Mouse (Mus musculus) large intestine, adult 2 months (tissue): ENCODE data around the gene Hspa12b. TPM values are rescaled to one million over a fixed set of nuclear protein-coding genes. Genes with fewer than 3 reads are reported as not detected.

ENCODE experiments used
- DNase-seq: peaks from one replicate; pipeline ENCODE4 v3.0.0-alpha.2; 2012; ENCODE audit warnings: low read depth, low spot score
- WGBS: fragments of 180-500 bp; shearing (Covaris S2); methylation state at CpG from one replicate; pipeline ENCODE4 v1.1.7; 2018; 5-methylcytosine and 5-hydroxymethylcytosine counted together
- polyA plus RNA-seq: library from polyadenylated mRNA; depleted of rRNA; stranded (reverse); fragments of >200 nt; gene quantifications from 2 replicates; pipeline ENCODE4 v1.2.3, GENCODE M21; 2012; rRNA removed

The Hspa12b gene
- polyA plus RNA-seq, 1 experiment, result 2.0 TPM

DNA sequence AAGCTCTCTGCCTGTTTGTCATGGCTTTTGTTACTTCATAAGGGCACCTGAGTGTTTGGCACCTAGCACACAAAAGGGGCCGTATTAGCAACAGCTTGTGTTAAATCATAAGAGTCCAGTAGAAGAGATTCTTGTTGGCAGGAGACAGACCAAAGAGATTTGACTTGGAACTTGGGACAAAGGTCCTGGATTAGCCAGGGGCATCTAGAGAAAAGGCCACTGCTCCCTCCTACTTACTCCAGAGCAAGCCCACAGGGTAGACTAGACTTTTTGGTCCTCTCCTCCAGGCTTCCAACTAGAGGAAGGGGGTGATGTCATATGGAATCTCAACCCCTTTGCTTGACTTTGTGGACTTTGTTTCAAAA is 48.8 kb downstream of the Hspa12b start:
- no peak for DNase-seq
- 39% methylated on average over 1 of the region's 1 CpGs for WGBS

DNA sequence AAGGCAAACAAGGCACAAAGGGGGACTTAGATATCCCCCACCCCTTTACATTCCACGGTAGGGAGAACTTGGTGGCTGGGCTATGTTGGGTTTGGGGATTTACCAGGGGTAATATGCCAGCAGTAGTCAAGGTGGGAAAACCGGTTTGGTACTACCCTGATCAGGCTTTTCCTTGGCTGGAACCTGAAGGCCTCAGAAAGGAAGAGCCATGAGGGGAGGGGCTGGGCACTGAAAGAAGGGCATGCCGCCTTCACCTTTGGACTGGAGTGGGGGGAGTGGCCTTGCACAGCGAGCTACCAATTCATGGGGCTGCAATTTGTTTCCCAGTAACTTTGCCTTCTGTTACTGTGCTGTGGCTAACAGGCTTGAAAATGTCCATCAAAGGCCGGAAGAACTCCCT is 49.4 kb downstream of the Hspa12b start:
- DNase-seq, result no peak
- 26% methylated on average over 5 of the region's 5 CpGs for WGBS

DNA sequence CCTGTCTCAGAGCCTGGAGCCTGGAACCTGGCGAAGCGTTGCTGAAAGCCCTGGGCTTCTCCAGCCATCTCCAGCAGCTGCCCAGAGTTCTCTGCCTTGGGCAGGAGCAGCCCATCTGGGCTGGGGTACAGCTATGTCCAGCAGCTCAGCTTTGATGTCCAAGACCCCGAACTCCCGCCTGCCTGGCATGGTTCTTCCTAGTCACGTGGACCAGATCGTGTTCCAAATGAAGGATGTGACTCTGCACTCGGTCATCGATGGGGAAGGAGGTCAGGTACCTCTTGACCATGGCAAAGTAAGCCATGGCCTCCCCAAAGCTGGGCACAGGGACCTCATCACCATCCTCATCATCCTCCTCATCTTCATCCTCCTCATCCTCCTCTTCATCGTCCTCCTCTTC is 50.9 kb downstream of the Hspa12b start:
- no peak for DNase-seq
- WGBS, result 28% methylated on average over 9 of the region's 9 CpGs

DNA sequence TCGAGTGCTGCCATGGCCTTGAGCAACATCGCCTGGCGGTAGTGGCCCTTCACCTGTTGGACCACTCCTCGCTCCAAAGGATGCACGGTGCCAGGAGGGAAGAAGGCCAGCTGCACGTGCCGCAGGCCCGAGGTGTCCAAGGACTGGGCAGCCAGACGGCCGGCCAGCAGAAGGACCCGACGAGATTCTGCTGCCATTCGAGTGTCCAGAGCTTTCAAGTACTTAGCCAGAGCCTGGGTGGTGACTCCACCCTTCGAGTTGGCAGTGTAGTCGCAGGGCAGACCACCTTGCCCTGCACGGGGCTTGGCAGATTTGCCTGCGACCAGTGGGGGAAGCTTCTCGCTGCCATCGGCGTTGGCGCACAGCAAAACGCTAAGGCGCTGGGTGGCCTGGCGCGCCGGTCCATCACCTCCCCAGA is 51.8 kb downstream of the Hspa12b start:
- 8% methylated on average over 26 of the region's 26 CpGs for WGBS
- no peak for DNase-seq

DNA sequence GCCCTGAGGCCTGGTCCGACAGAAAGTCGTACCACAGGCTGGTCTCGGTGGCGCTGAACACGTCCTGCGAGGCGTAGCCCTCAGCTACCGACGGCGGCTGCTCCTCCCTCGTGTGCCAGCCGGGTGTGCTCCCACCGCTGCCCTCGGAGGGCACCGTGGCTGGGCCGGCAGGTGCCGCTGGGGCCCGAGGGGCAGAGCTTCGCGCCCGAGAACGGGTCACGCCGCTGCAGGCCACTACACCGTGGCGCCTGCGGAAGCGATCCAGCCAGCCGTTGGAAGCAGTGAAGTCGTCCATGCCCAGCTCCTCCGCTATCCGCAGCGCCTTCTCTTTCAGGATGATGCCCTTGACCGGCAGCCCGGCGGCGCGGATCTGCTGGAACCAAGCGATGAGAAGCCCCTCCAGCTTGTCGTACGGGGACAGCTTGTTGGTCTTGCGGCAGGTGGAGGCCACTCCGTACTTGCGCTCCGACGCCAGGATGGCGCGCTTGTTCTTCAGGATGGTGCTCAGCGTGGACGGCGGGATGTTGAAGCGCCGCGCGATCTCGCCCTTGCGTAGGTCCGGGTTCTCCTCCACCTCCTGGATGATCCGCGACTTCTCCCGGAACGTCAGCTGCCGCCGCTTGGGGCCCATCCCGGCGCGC is 52.3 kb downstream of the Hspa12b start:
- DNase-seq, result no peak
- WGBS, result under 1% methylated on average over 67 of the region's 67 CpGs

DNA sequence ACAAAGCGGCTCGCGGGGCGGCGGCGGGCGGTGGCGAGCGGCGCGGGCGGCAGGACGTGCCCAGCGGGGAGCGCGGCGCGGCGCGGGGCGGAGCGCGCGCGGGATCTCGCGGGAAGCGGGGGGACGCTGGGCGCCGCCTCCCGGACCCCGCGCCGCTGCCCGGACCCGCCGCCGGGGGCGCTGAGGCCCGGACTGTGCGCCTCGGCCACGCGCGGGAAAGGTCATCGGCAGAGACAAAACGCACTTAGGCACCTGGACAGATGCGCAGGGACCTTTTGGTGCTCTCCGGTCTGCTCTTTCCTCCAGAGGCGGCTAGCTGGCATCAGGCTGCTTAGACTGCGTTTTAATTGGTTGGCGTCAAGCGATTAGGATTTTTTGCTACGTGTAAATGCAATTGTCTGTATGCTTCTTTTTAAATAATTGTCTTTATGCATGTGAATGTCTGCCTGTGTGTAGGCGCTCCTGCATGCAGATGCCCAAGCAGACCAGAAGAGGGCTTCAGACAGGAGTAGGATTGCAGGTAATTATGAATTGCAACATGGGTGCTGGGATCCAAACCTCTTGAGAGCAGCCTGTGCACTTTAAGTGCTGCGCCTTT is 53.0 kb downstream of the Hspa12b start, which contains the start of gene Cenpb:
TSS of gene Cenpb (minus strand) at position 78 of the 598 bp plus-strand sequence.
- 3% methylated on average over 56 of the region's 57 CpGs for WGBS

DNA sequence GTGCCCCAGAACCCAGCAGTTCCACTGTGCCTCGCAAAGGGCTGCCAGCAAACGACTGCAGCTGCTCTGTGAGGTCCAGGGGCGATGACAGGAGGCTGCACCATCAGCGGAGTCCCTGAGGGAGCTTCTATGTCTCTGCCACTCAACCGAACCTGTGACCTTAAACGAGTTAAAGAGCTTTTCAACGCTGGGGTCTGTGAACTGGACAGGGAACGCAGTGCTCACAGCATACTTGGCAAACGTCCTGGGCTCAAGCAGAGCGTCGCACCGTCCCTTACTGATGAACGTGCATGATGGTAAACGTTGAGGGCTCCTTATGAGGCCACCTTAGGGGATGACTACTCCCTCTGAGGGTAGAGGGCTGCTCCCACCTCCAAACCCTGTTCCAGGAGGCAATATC is 59.3 kb downstream of the Hspa12b start:
- 5% methylated on average over 14 of the region's 14 CpGs for WGBS
- no peak for DNase-seq

More for the DNA sequence above, 53.0 kb downstream of the Hspa12b start, which contains the start of gene Cenpb:
- DNase-seq, result no peak

DNA sequence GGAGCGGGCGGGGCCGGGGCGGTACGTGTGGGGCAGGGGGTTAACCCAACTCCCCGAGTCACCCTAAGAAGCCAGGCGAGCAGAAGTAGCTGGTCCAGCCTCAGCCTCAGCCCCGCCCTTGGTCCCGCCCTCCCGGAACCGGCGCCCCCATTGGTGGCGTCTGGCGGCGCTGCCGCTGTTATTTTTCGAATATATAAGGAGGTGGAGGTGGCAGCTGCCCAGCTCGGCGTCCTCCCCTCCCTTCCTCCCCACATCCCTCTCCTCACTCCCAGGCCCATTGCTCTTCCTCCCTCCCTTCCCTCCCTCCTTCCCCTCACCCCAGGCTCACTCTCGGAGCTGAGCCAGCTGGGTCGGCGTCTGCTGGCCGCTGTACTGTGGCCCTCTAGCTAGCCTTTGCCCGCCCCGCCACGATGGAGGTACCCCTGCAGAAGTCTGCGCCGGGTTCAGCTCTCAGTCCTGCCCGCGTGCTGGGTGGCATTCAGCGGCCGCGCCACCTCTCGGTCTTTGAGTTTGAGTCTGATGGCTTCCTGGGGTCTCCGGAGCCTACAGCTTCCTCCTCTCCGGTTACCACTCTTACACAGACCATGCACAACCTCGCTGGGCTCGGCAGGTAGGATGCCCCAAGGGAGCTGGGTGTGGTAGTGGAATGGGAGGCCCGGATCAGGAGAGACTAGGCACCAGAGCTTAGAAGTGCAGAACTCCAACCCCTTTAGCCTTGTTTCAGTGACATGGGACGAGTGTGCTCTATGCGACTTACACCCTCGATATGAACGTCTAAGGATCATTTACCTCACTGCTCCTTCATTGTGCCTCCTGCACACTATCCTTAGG is 59.9 kb downstream of the Hspa12b start, which contains the start of the genes Cdc25b and Spef1:
TSS of gene Cdc25b (plus strand) at position 179 of the 831 bp plus-strand sequence.
TSS of gene Spef1 (minus strand) at position 512 of the 831 bp plus-strand sequence.
- no peak for DNase-seq
- 2% methylated on average over 43 of the region's 43 CpGs for WGBS

DNA sequence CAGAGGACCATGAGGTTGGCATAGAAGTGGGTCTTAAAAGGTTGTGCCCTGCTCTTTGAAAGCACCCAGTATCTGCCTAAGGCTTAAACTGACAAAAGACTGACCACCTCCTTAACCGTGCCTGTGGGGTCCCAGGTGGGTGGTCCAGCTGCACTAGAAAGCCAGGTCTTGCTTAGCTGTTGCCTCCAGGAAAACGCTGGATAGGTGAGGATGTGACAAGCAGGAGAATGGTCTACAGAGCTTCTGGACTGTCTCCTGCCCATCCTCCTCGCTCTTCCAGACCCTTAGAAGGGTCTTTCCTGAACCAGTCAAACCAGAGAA is 60.5 kb downstream of the Hspa12b start:
- no peak for DNase-seq
- 40% methylated on average over 3 of the region's 3 CpGs for WGBS

DNA sequence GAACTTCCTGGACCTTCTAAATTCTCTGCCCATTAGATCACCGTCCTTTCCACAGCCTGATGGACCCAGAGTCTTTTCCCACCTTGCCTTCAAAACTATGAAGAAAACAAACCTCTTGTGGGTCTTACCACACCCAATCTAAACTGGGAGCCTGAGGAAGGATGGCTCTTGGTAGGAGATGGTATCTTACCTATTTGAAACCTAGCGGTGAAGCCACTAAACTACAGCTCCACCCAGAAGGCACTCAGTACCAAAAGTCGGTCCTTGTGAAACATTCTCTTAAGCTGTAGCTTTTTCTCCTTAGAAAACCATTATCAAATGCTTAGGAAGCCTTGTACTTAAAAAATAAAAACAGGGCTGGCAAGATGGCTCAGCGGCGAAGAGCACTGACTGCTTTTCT is 61.2 kb downstream of the Hspa12b start:
- DNase-seq, result no peak
- 95% methylated on average over 5 of the region's 5 CpGs for WGBS

DNA sequence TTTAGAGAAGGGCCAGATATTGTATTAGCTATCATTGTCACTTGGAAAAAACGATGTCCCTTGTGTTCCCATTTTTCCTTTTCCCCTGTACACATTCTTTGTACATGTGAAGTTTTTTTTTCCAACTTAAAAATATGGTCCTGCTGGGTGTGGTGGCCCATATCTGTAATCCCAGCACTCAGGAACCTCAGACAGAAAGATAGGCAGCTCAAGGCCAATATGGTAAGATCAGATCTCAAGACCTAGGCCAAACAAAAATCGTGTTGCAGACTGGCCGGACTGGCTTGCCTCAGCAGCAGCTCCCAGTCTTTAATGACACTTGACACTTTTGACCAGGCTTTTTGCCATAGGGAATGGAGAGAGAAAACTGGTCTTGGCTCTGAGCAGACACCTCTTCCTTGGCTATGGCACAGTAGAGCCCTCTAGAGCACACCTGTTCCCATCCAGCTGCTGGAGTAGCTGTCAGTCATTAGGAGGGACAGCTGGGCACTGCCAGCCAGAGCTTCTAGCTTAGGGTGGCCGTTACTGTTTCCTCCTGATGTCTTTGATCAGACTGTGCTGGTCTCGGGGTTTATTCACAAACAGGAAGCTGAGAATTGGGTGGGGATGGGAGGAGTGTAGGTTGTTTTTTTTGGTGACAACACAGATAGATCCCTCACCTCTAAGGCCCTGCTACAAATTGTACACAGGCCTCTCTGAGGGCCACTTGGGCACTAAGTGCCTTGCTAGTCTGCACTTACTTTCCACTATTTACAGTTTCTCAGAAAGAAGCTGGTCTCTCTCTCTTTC is 62.6 kb downstream of the Hspa12b start:
- 34% methylated on average over 5 of the region's 5 CpGs for WGBS
- DNase-seq, result no peak

DNA sequence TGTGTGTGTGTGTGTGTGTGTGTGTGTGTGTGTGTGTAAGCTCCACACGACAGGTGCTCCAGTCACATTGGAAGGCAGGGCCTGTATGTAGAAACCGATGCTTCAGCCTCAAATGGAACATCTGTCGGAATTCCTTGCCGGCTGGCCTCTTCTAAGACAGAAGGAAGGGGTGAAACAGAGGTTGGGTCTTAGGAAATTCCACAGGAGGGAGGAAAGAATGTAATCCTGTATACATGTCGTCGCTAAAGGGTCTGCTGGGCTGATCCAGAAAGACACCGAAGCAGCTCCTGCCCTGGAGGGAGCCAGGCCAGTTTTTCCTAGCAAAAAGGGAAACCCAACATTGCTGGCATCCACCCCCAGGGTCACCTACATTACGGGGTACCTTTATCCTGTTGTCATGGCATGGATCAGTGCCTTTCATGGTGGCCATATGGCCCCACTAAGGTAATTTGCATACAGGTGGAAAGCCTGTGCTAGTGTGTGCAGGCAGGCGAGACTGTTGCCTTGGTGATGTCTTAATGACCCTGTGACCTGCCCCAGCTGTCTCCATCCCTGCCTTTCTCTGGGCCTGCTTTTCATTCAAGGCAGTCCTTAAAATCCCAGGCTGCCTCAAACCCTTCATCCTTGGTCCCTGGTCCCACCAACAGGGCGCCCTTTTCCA is 63.4 kb downstream of the Hspa12b start:
- no peak for DNase-seq
- 52% methylated on average over 10 of the region's 10 CpGs for WGBS

DNA sequence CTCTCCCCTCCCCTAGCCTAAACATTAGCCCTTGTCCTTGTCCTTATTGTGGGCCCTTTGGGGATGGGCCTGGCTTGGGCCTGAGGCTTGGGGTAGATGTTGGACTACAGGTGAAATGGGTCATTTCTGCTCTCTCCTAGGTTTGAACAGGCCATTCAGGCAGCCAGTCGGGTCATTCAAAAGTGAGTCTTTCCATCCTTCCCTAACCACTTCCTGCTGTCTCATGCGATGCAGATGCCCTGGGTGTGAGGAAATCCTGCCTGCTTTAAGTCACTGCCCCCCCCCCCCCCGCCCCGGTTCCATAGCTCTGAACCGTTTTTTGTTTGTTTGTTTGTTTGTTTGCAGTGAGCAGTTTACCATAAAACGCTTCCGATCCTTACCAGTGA is 63.9 kb downstream of the Hspa12b start:
- WGBS, result 71% methylated on average over 7 of the region's 7 CpGs
- DNase-seq, result no peak

Other genes starting within 250 kb of the Hspa12b start
- gene 4930402H24Rik, start 220.9 kb upstream of the Hspa12b start, polyA plus RNA-seq, result 12.4 and 23.1 TPM in 2 replicates
- gene Atrn, start 220.8 kb upstream of the Hspa12b start, polyA plus RNA-seq, result 4.6 and 8.6 TPM in 2 replicates
- gene Gfra4, start 84.2 kb upstream of the Hspa12b start, polyA plus RNA-seq, result 13.6 and 15.4 TPM in 2 replicates
- gene Adam33, start 63.5 kb upstream of the Hspa12b start, polyA plus RNA-seq, result 16.3 and 22.0 TPM in 2 replicates
- 1.2 and 3.0 TPM in 2 replicates for gene Siglec1, start 40.5 kb upstream of the Hspa12b start, polyA plus RNA-seq
- not detected in 2 replicates for gene Gm11037, start 6.2 kb downstream of the Hspa12b start, polyA plus RNA-seq
- 59.4 and 63.8 TPM in 2 replicates for gene 1700037H04Rik, start 32.8 kb downstream of the Hspa12b start, polyA plus RNA-seq
- 48.3 and 64.6 TPM in 2 replicates for gene Cenpb, start 52.8 kb downstream of the Hspa12b start, polyA plus RNA-seq
- gene Cdc25b, start 59.7 kb downstream of the Hspa12b start, polyA plus RNA-seq, result 35.6 and 37.3 TPM in 2 replicates
- gene Spef1, start 60.0 kb downstream of the Hspa12b start, polyA plus RNA-seq, result 7.6 and 9.2 TPM in 2 replicates
- gene Ap5s1, start 79.8 kb downstream of the Hspa12b start, polyA plus RNA-seq, result 66.7 and 70.3 TPM in 2 replicates
- gene Mavs, start 106.8 kb downstream of the Hspa12b start, polyA plus RNA-seq, result 66.1 and 99.3 TPM in 2 replicates
- gene Pank2, start 135.2 kb downstream of the Hspa12b start, polyA plus RNA-seq, result 16.7 and 17.4 TPM in 2 replicates
- 2.9 and 5.8 TPM in 2 replicates for gene Rnf24, start 225.6 kb downstream of the Hspa12b start, polyA plus RNA-seq